Mouse (Mus musculus) cerebellum, adult 2 months (tissue): Measurements from ENCODE around the gene Ceacam10.

Experiments
- CTCF ChIP-seq: fragments of 200-500 bp; IDR thresholded peaks from 2 replicates; pipeline ENCODE4 v1.5.1; 2011; ENCODE audit warnings: low read depth, mild to moderate bottlenecking, control low read depth, low read length, moderate library complexity, borderline replicate concordance; ENCODE audit not compliant: insufficient read depth
- POLR2A ChIP-seq: fragments of 200-500 bp; IDR thresholded peaks from 2 replicates; pipeline ENCODE4 v1.6.1; 2011; ENCODE audit warnings: low read length, control low read depth, borderline replicate concordance; ENCODE audit not compliant: insufficient read depth

DNA sequence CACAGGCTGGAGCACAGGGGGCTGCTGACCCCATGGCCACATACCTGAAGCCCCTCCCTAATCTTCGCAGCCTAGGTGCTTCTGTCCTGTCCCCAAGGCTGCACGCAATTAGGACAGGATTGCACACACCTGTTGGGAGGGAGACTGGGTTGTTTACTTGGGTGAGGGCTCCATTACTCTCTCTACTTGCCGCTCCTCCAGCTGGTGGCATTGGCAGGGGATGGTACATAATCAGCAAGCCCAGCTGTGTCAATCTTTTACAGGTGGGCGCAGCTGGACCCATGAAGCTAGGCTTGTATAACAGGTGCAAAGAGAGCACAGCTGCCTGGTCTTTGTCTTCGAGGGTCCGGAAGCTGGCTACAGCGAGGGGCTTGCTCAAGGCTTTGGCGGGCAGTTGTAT lies 14.4 kb upstream of the Ceacam10 start:
- TF ChIP-seq CTCF: no peak
- no peak for TF ChIP-seq POLR2A
